Comparison of ENCODE assay signal across 11 mouse cellular contexts in the genomic region with DNA sequence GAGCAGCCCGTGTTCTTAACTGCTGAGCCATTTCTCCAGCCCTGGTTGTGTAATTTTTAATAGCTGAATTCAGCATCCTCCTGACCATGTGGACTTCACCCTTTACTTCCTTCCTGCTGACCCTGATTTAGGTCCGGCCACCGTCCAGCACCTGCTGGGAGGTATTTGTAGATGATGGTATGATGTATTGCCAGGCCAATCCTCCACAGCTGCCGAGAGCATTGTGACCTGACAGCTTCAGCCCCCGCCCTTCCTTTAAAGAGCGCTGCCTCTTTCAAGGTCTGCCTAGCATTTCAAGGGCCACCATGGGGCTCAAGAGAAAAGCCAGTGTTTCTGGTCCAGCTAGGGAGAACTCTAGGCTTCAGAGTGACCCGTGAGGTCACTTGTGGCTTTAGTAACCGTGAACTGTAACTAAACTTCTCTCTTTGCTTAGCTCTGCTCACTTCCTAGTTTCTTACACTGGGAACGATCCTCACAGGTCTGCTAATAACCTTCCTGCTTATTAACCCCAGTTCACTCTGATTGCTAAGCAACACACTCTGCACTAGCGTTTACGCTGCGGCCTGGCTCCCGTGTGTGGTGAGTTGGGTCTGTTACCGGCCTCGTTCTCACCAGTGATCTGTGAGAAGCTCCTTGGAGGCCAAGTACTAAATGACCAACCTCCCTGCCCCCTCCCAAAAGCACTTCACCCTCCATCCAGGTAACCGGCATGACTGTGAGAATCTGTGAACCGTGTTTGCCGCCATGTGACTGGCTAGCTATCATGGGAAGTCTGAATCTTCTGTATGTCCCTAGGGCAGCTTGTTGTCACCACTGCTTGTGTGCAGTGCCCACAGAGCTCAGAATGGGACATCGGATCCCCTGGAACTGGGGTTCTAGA.
DNase-seq lines count a peak whose midpoint lies in the region; ATAC-seq and TF ChIP-seq lines count a peak whose summit lies in the region.
"Had no signal": no experiment of that assay in that cellular context is flagged by ENCODE, and none has a peak within 500 bp of the region (broad histone marks: within the 10 kb centered on the region; RNA-seq: fewer than 3 reads in every experiment).

No protein-coding gene starts in this region.

- H3K4me3 ChIP-seq in left cerebral cortex, adult 2 months, result no peak overlapping the region
- H3K4me3 ChIP-seq in brown adipose tissue, adult 24 weeks (ENCODE audit: insufficient read depth, low read depth, low read length), result no peak overlapping the region
- H3K4me3 ChIP-seq in cortical plate, adult 2 months (ENCODE audit: insufficient read depth, low read length), result no peak overlapping the region
- H3K4me3 ChIP-seq: forebrain, embryonic 13.5 days; liver, embryonic 13.5 days; neural tube, embryonic 13.5 days had no signal

- no peak for DNase-seq in left cerebral cortex, adult 2 months (ENCODE audit: extremely low spot score in 1 of 2, low spot score in 2 of 2)
- DNase-seq in left cerebral cortex, adult 8-10 months (ENCODE audit: low spot score in 2 of 2), result no peak
- peak; percentile 83 for DNase-seq in kidney, postnatal 14 days
- no peak for DNase-seq in cerebellum, postnatal 14 days
- DNase-seq: layer of hippocampus, adult 9-11 months; liver, embryonic 13.5 days had no signal

- no peaks in the 10 kb centered on the region for H3K4me1 ChIP-seq in brown adipose tissue, adult 24 weeks (ENCODE audit: control insufficient read depth, insufficient read depth, insufficient read length, low read length)
- no peaks in the 10 kb centered on the region for H3K4me1 ChIP-seq in cortical plate, adult 2 months (ENCODE audit: control insufficient read depth, insufficient read depth, low read length)

- no peak for ATAC-seq in inflammation-experienced regulatory T-cells, adult 6 months
- ATAC-seq: forebrain, embryonic 13.5 days had no signal

- TF ChIP-seq POLR2A in cortical plate, adult 2 months (IDR thresholded peaks at IDR 0.05; ENCODE audit: extremely low read depth, insufficient read depth, low read length), result no peak

- TF ChIP-seq CTCF in left cerebral cortex, adult 2 months (IDR thresholded peaks at IDR 0.05), result no peak
- TF ChIP-seq CTCF in cortical plate, adult 2 months (IDR thresholded peaks at IDR 0.05; ENCODE audit: extremely low read depth, insufficient read depth, low read length), result no peak

- intact Hi-C loops in left cerebral cortex, adult 2 months (cut with DNase I), result no loop called here

- peak overlapping the region; percentile 30; the same call in 1 of the 2 replicates for H3K27ac ChIP-seq in left cerebral cortex, adult 2 months
- peak overlapping the region; percentile 40 for H3K27ac ChIP-seq in brown adipose tissue, adult 24 weeks (replicated peaks; ENCODE audit: low read depth, low read length)
- H3K27ac ChIP-seq in cortical plate, adult 2 months (ENCODE audit: insufficient read depth, low read length), result 0 out of 2 replicates have a peak overlapping the region, but pooled peaks have one; percentile 28
- H3K27ac ChIP-seq: forebrain, embryonic 13.5 days; liver, embryonic 13.5 days; neural tube, embryonic 13.5 days had no signal
